In genomic region chr8:114865911-114866310, GRCm38 (mm10) we compare ENCODE assay signal across 26 mouse cellular contexts.
A peak's percentile ranks its signal among the peaks of the same experiment; 100 is the strongest.
DNase-seq lines count a peak whose midpoint lies in the region; ATAC-seq lines count a peak whose summit lies in the region.
"Had no signal": no experiment of that assay in that cellular context is flagged by ENCODE, and none has a peak within 500 bp of the region (broad histone marks: within the 10 kb centered on the region; RNA-seq: fewer than 3 reads in every experiment).

No protein-coding gene starts in this region.

- peak; percentile 43 for DNase-seq in embryonic facial prominence, embryonic 14.5 days (ENCODE audit: low spot score)
- no peak for DNase-seq in embryonic facial prominence, embryonic 10.5 days (ENCODE audit: low spot score)
- peak; percentile 92 for DNase-seq in Muller cell, postnatal 12 days (ENCODE audit: inconsistent ontology term)
- DNase-seq in retina, postnatal 1 day: peak; percentile 94
- DNase-seq in thymus, postnatal 14 days: no peak
- DNase-seq: adrenal gland, adult 2 months; adrenal gland, postnatal 10 days; adrenal gland, postnatal 25 days; B cell, adult 2 months; cerebellum, adult 11 months; cerebellum, adult 18-20 months; cerebellum, adult 8-10 months; cerebellum, adult 9-11 months; cerebellum, postnatal 14 days; cerebellum, postnatal 36 days; embryo, embryonic 11 days had no signal

- no peaks in the 10 kb centered on the region for H3K27me3 ChIP-seq in embryonic facial prominence, embryonic 14.5 days (replicated peaks; ENCODE audit: control insufficient read depth, insufficient read depth, low read length)
- H3K27me3 ChIP-seq in embryonic facial prominence, embryonic 10.5 days (replicated peaks; ENCODE audit: low read depth, poor library complexity, severe bottlenecking): peaks cover 4% of the 10 kb centered on the region; the same call in 1 of the 2 replicates
- H3K27me3 ChIP-seq: CH12.LX; embryonic facial prominence, embryonic 12.5 days; embryonic facial prominence, embryonic 15.5 days had no signal

- no peak overlapping the region for H3K4me2 ChIP-seq in embryonic facial prominence, embryonic 14.5 days (ENCODE audit: low read depth, low read length)
- H3K4me2 ChIP-seq: embryonic facial prominence, embryonic 12.5 days; embryonic facial prominence, embryonic 15.5 days; forebrain, embryonic 12.5 days had no signal

- H3K4me3 ChIP-seq in embryonic facial prominence, embryonic 14.5 days (ENCODE audit: low read depth, low read length): no peak overlapping the region
- H3K4me3 ChIP-seq in embryonic facial prominence, embryonic 10.5 days: no peak overlapping the region
- H3K4me3 ChIP-seq: embryonic facial prominence, embryonic 12.5 days; embryonic facial prominence, embryonic 15.5 days; erythroblast, embryonic 14.5 days; forebrain, embryonic 10.5 days; forebrain, embryonic 12.5 days had no signal

- no peak for ATAC-seq in embryonic facial prominence, embryonic 14.5 days (ENCODE audit: low read depth)
- ATAC-seq: CD4-positive, CD25-positive, alpha-beta regulatory T cell, adult 4 months; forebrain, embryonic 14.5 days; forebrain, embryonic 16.5 days had no signal

- no peak overlapping the region for H3K9ac ChIP-seq in embryonic facial prominence, embryonic 14.5 days (ENCODE audit: low read depth, low read length)
- H3K9ac ChIP-seq: embryonic facial prominence, embryonic 12.5 days; embryonic facial prominence, embryonic 15.5 days; forebrain, embryonic 12.5 days had no signal

- WGBS in embryonic facial prominence, embryonic 14.5 days: 70% methylated on average over 3 of the region's 3 CpGs
- WGBS in embryonic facial prominence, embryonic 10.5 days: 59% methylated on average over 3 of the region's 3 CpGs

- H3K36me3 ChIP-seq in embryonic facial prominence, embryonic 14.5 days (ENCODE audit: control insufficient read depth, insufficient read depth, low read length): no peaks in the 10 kb centered on the region
- H3K36me3 ChIP-seq in embryonic facial prominence, embryonic 10.5 days (replicated peaks): no peaks in the 10 kb centered on the region
- H3K36me3 ChIP-seq: embryonic facial prominence, embryonic 12.5 days; embryonic facial prominence, embryonic 15.5 days; forebrain, embryonic 10.5 days; forebrain, embryonic 12.5 days; G1E had no signal

- no peaks in the 10 kb centered on the region for H3K4me1 ChIP-seq in embryonic facial prominence, embryonic 14.5 days (ENCODE audit: control insufficient read depth, insufficient read depth, low read length)
- H3K4me1 ChIP-seq in embryonic facial prominence, embryonic 10.5 days: peaks cover 26% of the 10 kb centered on the region
- H3K4me1 ChIP-seq: embryonic facial prominence, embryonic 15.5 days; forebrain, embryonic 12.5 days had no signal

- H3K9me3 ChIP-seq in embryonic facial prominence, embryonic 14.5 days (ENCODE audit: control insufficient read depth, low read length): 0 out of 2 replicates have a peak, but pooled peaks cover 3% of the 10 kb centered on the region
- peaks cover 6% of the 10 kb centered on the region; the same call in 1 of the 2 replicates for H3K9me3 ChIP-seq in embryonic facial prominence, embryonic 10.5 days
- H3K9me3 ChIP-seq: embryonic facial prominence, embryonic 12.5 days; embryonic facial prominence, embryonic 15.5 days had no signal

- H3K27ac ChIP-seq in embryonic facial prominence, embryonic 14.5 days (replicated peaks; ENCODE audit: low read depth, low read length): no peak overlapping the region
- no peak overlapping the region for H3K27ac ChIP-seq in embryonic facial prominence, embryonic 10.5 days (replicated peaks)
- H3K27ac ChIP-seq: embryonic facial prominence, embryonic 12.5 days; embryonic facial prominence, embryonic 15.5 days; forebrain, embryonic 10.5 days; forebrain, embryonic 12.5 days had no signal

Comparison
In these comparisons a context has a peak if more than half of its experiments do, and no peak if none do; other contexts are left out.
1. DNase-seq: peak in embryonic facial prominence, embryonic 14.5 days (single experiment), Muller cell, postnatal 12 days (single experiment) and retina, postnatal 1 day (single experiment); none in embryonic facial prominence, embryonic 10.5 days (single experiment) and thymus, postnatal 14 days (single experiment).